Mouse (Mus musculus) spleen, adult 2 months (tissue): Measurements from ENCODE around the gene Pid1. TPM values are rescaled to one million over a fixed set of nuclear protein-coding genes. Genes with fewer than 3 reads are reported as not detected.

Source experiments
- DNase-seq, 2 experiments: peaks; one replicate each; pipeline versions ENCODE4 v3.0.0 to v3.0.0-alpha.2; 2012 to 2021; ENCODE audit warnings: low spot score in 2 of 2, low read depth in 1 of 2
- H3K27ac ChIP-seq: fragments of 200-500 bp; 2 replicates; pipeline ENCODE4 v1.5.1; 2012; ENCODE audit warnings: low read length, inconsistent platforms; ENCODE audit not compliant: insufficient read depth
- H3K27me3 ChIP-seq: fragments of 200-500 bp; 2 replicates; pipeline ENCODE4 v1.6.1; 2012; ENCODE audit warnings: mild to moderate bottlenecking, moderate library complexity, low read length, inconsistent platforms; ENCODE audit not compliant: control insufficient read depth, insufficient read depth
- H3K36me3 ChIP-seq: fragments of 200-500 bp; 2 replicates; pipeline ENCODE4 v1.6.1; 2012; ENCODE audit warnings: mild to moderate bottlenecking, low read length, inconsistent platforms; ENCODE audit not compliant: control insufficient read depth, insufficient read depth
- H3K4me1 ChIP-seq: fragments of 200-500 bp; 2 replicates; pipeline ENCODE4 v1.6.1; 2011; ENCODE audit warnings: inconsistent platforms; ENCODE audit not compliant: control insufficient read depth, insufficient read depth, insufficient read length
- H3K4me3 ChIP-seq: fragments of 200-500 bp; 2 replicates; pipeline ENCODE4 v1.5.1; 2011; ENCODE audit warnings: mild to moderate bottlenecking, inconsistent platforms; ENCODE audit not compliant: insufficient read depth, insufficient read length; ENCODE audit errors: extremely low read depth
- CTCF ChIP-seq: fragments of 200-500 bp; IDR thresholded peaks from 2 replicates; pipeline ENCODE4 v1.5.1; 2011; ENCODE audit warnings: mild to moderate bottlenecking, inconsistent platforms; ENCODE audit not compliant: insufficient read depth, insufficient read length, insufficient replicate concordance; ENCODE audit errors: extremely low read depth
- POLR2A ChIP-seq: fragments of 200-500 bp; IDR thresholded peaks from 2 replicates; pipeline ENCODE4 v1.6.1; 2011; ENCODE audit warnings: low read depth, low read length, inconsistent platforms
- WGBS: fragments of 180-500 bp; shearing (Covaris S2); methylation state at CpG from one replicate; pipeline ENCODE4 v1.1.7; 2018; 5-methylcytosine and 5-hydroxymethylcytosine counted together
- polyA plus RNA-seq: library from polyadenylated mRNA; depleted of rRNA; stranded (reverse); fragments of >200 nt; gene quantifications from 2 replicates; pipeline ENCODE4 v1.2.3, GENCODE M21; 2012

Gene Pid1
- polyA plus RNA-seq, 1 experiment = 8.4 TPM

DNA sequence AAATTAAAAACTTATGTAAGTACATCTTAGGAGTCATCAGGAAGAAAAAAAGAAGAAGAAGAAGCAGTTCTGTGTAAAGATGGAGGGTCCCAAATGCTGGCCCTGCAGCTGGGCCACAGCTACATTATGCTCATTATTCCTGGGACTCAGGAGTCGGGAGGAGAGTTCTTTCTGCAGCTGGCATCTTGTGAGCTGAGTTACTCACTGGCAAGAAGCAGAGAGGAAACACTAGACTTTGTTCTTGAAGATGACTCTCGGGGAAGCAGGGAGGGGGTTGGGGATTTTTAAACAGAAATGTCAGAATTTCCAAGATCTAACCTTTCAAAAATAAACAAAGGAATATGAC lies 208.4 kb downstream of the Pid1 start:
- Histone ChIP-seq H3K4me3 (no peak overlapping the region), H3K27me3 (no peaks in the 10 kb centered on the region), H3K36me3 (no peaks in the 10 kb centered on the region), H3K4me1 (no peaks in the 10 kb centered on the region), H3K27ac (no peak overlapping the region)
- 65% methylated on average over 2 of the region's 2 CpGs for WGBS
- TF ChIP-seq POLR2A (no peak), CTCF (no peak)
- DNase-seq = no peak

DNA sequence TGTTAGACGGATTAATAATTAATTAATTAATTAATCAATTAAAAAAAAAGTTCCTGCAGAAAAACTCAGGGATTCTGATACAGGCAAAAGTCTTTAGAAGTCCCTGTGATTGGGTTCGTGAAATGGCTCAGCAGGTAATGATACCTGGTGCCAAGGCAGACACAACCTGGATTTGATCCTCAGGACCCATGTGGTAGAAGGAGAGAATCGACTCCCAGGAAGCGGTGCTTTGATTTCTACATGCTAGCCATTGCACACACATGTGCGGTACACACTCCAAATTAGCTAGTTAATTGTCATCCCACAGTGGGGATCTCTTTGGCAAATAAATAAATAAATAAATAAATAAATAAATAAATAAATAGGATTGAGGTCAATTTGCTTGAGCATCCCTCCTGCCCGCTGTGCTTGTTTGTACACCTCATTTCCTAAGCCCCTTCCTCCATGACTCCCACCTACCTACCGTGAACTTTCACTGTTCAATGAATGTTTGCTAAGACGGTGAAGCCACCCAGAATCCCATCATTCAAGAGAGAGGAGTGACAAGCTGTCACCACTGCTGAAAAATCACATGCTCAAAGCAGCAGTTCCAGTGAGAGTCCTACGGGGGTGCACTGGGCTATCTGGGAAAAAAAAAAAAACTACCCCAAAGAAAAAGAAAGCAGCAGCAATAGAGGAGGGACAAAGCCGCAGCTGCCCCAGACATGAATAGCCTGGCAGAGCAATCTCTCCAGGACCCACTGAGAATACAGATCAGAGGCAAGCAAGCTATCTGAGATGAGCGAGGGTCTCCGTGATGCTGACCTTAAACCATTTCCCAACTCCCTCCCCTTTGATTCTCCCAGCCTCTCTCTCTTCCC lies 209.0 kb downstream of the Pid1 start:
- 87% methylated on average over 12 of the region's 12 CpGs for WGBS
- H3K4me3 ChIP-seq = no peak overlapping the region

DNA sequence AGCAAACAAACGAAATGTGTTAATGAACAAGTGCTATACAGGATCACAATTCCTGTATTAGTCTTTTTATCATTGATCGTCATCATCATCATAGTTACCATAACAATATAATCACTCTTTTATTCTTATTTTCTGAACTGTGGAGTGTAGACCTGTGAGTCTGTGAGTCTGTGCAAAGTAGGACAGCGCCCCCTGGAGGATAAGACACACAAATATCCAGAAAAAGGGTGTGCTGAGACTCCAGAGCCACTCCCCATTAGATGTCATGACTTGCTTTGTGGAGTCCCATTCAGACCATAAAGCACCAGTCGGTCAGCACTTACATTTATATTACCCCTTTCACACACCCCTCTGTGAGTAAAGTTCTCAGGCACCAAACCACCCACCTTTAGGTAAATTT lies 210.0 kb downstream of the Pid1 start:
- H3K36me3 ChIP-seq = no peaks in the 10 kb centered on the region
- no peak for TF ChIP-seq CTCF
- no peak for TF ChIP-seq POLR2A
- no peaks in the 10 kb centered on the region for H3K4me1 ChIP-seq
- H3K4me3 ChIP-seq = no peak overlapping the region
- no peak overlapping the region for H3K27ac ChIP-seq
- WGBS = 57% methylated on average over 4 of the region's 4 CpGs
- H3K27me3 ChIP-seq = no peaks in the 10 kb centered on the region
- no peak for DNase-seq

More for the DNA sequence above, 209.0 kb downstream of the Pid1 start:
- no peak for DNase-seq
- TF ChIP-seq POLR2A = no peak
- TF ChIP-seq CTCF = no peak
- Histone ChIP-seq H3K27ac (no peak overlapping the region), H3K36me3 (no peaks in the 10 kb centered on the region), H3K4me1 (no peaks in the 10 kb centered on the region), H3K27me3 (no peaks in the 10 kb centered on the region)

DNA sequence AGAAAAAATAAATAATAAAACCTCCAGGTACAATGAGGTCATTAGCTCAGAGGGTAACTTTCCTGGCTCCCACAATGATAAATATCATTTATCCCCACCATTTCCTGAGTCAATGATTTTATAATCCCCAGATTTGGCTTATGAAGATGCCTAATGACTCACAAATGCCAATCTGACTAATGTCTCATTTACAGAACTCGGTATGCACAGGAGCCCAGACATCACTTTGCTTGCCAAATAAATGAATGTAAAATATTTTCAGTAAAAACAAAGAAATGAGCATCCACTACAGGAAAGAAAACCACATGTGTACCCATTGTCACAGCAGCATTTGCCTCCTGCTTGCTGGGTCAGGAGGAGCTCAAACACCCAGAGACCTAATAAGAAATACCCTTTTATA lies 222.4 kb downstream of the Pid1 start:
- TF ChIP-seq POLR2A (no peak), CTCF (no peak)
- Histone ChIP-seq H3K27ac (no peak overlapping the region), H3K36me3 (no peaks in the 10 kb centered on the region), H3K4me3 (no peak overlapping the region), H3K4me1 (no peaks in the 10 kb centered on the region), H3K27me3 (no peaks in the 10 kb centered on the region)
- WGBS = 83% methylated on average over 1 of the region's 1 CpGs
- DNase-seq = no peak

DNA sequence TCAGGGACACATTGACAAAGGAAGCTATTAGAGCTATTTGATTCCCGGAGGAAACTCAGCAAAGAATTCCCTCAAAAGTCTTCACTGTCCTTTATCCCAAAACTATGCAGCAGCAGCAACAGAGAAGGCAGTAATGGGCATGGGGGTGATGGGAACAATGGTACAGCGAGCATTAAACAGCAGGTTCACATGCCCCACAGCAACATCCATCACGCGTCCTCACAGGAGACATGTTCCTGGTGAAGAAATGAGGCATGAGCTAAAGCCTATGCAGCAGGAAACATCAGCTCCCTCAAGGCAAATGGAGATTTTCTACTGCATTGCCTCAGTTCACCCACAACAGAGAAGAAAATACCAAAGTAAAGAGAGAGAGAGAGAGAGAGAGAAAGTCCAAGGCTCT lies 231.5 kb downstream of the Pid1 start:
- H3K36me3 ChIP-seq = no peaks in the 10 kb centered on the region
- H3K4me3 ChIP-seq = no peak overlapping the region
- no peaks in the 10 kb centered on the region for H3K27me3 ChIP-seq
- 84% methylated on average over 4 of the region's 4 CpGs for WGBS
- H3K4me1 ChIP-seq = no peaks in the 10 kb centered on the region
- TF ChIP-seq CTCF = no peak
- TF ChIP-seq POLR2A = no peak
- no peak for DNase-seq
- H3K27ac ChIP-seq = no peak overlapping the region

DNA sequence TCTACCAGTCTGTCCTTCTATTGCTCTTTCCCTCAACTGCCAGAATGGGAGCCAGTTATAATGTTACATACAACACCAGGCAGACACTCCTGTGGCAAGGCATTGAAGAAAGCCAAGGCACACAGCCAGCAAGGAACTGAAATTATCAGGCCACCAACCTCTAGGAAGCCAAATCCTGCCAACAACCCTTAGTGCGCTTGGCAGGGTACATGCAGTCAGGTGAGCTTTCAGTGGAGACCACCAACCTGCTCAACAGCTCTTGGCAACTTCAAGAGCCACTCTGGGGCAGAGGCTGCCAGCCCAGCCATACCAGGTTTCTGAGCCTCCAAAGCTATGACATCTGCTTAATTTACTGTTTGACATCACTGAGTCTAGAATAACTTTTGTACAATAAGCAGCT lies 232.2 kb downstream of the Pid1 start:
- TF ChIP-seq CTCF = no peak
- no peak for TF ChIP-seq POLR2A
- no peak for DNase-seq
- Histone ChIP-seq H3K4me1 (no peaks in the 10 kb centered on the region), H3K27me3 (no peaks in the 10 kb centered on the region), H3K36me3 (no peaks in the 10 kb centered on the region), H3K27ac (no peak overlapping the region), H3K4me3 (no peak overlapping the region)
- 88% methylated on average over 1 of the region's 1 CpGs for WGBS

DNA sequence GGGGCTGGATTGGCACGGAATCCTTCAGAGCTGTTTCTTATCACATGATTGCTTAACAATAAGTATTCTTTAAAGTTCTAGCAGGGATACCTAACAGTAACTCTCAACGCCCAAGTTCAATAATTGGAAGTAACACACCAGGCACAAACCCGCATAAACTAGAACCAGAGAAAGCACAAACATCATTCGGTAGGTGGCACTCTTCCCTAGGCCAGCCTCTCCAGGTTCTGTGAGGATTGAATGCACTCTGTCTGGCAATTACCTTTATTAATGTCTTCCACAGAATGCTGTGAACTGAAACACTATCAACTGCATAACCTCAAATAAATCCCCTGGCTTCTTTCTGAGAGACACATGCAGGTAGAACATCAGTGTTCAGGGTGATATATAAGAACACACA lies 235.5 kb downstream of the Pid1 start:
- Histone ChIP-seq H3K27me3 (no peaks in the 10 kb centered on the region), H3K27ac (no peak overlapping the region), H3K4me1 (no peaks in the 10 kb centered on the region), H3K36me3 (no peaks in the 10 kb centered on the region), H3K4me3 (no peak overlapping the region)
- TF ChIP-seq CTCF (peak; percentile 4; the same call in 1 of the 2 replicates), POLR2A (no peak)
- DNase-seq = no peak
- 55% methylated on average over 4 of the region's 4 CpGs for WGBS
